Mouse (Mus musculus): Measurements from ENCODE around the gene Frg2f1.

DNA sequence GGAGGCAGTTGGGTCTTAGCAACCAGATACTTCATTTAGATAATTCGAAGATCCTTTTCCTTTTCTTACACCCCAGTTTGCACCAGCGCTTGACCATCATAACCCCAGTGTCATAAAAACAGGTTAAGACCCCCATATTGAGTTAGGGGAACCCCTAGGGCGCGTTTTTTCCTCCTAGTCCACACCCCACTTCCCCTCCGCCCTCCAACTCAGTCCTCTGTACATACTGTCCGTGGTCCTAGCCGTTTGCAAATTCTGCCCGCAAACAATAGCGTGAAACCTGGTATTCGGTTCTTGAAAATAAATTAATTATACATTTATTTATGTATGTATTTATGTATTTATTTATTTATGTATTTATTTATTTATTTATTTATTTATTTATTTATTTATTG lies 46.4 kb downstream of the Frg2f1 start:
- TF ChIP-seq CTCF (IDR thresholded peaks at IDR 0.05; ENCODE audit: extremely low read depth, insufficient read depth, low read length) (no peak), POLR2A (IDR thresholded peaks at IDR 0.05; ENCODE audit: extremely low read depth, insufficient read depth, low read length) (no peak)
